Mouse (Mus musculus) heart, postnatal 0 days (tissue): ENCODE measurements around the gene Rnf126.
A peak's percentile ranks its signal among the peaks of the same experiment; 100 is the strongest.

Source experiments
- CTCF ChIP-seq: IDR thresholded peaks from 2 replicates; pipeline ENCODE4 v1.5.1; 2016; ENCODE audit warnings: antibody characterized with exemption, control low read depth, low read depth
- EP300 ChIP-seq: IDR thresholded peaks from 2 replicates; pipeline ENCODE4 v1.6.1; 2016; ENCODE audit warnings: antibody characterized with exemption, low read depth

DNA sequence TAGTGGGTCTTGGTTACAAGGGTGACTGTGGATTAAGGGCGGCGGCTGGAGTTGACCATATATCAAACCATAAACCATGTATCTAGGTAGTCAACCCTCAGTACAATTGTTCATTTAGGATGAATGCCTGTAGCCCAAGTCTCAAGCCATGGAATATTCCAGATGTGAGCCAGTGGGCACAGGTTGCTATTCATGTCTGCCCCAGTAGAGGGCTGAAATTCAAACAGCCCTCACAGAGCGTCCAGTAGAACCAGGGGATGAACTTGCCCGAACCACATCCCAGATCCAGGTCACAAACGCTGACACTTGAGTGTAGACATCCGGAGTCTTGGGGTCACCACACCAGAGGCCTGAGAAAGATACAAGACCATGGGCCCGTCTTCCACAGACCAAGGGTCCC lies 16.3 kb upstream of the Rnf126 start:
- TF ChIP-seq CTCF = peak; percentile 42
- no peak for TF ChIP-seq EP300
